Mouse (Mus musculus): ENCODE measurements at regions not wholly inside any gene's neighbourhood (a gene's known extent, or its start where the extent isn't known, plus 50 kb on each side); places are given as distances from the start of the nearest gene placed in this dataset.

DNA sequence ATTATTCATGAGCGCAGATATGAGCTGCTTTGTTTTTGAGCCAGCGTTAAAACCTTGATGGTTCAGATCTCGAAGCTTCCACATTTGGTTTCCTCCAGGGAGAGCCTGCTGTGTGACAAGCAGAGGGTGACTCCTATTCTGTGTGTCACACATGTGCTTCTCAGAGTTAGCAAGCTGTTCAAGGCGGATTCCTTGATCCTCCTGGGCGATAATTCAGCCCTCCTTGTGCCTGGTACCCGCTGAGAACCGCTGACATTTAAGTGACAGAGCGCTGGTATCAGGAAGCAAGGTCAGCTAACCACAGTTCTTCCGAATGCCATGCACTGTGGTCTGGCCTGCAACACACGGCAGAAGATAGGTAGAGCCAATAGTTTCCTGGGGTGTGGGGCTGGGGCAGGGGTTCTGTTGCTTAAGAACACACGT, 294.5 kb upstream of the Arglu1 start:
- TF ChIP-seq CTCF (conservative IDR thresholded peaks at IDR 0.05; ENCODE audit: insufficient read depth, insufficient read length, low read depth, low read length) (no peak), POLR2A (IDR thresholded peaks at IDR 0.05; ENCODE audit: low read depth, low read length) (no peak)

Measured in kidney, adult 2 months (tissue).